ENCODE assay signal across 9 mouse cellular contexts in genomic region chr7:84424670-84425385, GRCm38 (mm10). TPM values are rescaled to one million over a fixed set of nuclear protein-coding genes. Genes with fewer than 3 reads are reported as not detected.
DNase-seq lines count a peak whose midpoint lies in the region; ATAC-seq and TF ChIP-seq lines count a peak whose summit lies in the region.
"Had no signal": no experiment of that assay in that cellular context is flagged by ENCODE, and none has a peak within 500 bp of the region (broad histone marks: within the 10 kb centered on the region; RNA-seq: fewer than 3 reads in every experiment).

No protein-coding gene starts in this region.

- H3K36me3 ChIP-seq in hindbrain, embryonic 11.5 days (ENCODE audit: control insufficient read depth, insufficient read depth, low read length): no peaks in the 10 kb centered on the region
- no peaks in the 10 kb centered on the region for H3K36me3 ChIP-seq in hindbrain, embryonic 16.5 days (ENCODE audit: control insufficient read depth, insufficient read depth, low read length)
- no peaks in the 10 kb centered on the region for H3K36me3 ChIP-seq in forebrain, embryonic 13.5 days (ENCODE audit: poor library complexity, severe bottlenecking)
- H3K36me3 ChIP-seq in lung, embryonic 14.5 days (ENCODE audit: insufficient read depth): no peaks in the 10 kb centered on the region

- H3K4me2 ChIP-seq in hindbrain, embryonic 11.5 days (replicated peaks; ENCODE audit: low read depth, low read length): no peak overlapping the region
- no peak overlapping the region for H3K4me2 ChIP-seq in hindbrain, embryonic 16.5 days (ENCODE audit: low read length)
- no peak overlapping the region for H3K4me2 ChIP-seq in forebrain, embryonic 13.5 days
- H3K4me2 ChIP-seq in lung, embryonic 14.5 days: no peak overlapping the region

- DNase-seq in hindbrain, embryonic 11.5 days (ENCODE audit: low spot score): peak; percentile 58
- DNase-seq in 3T3-L1 (ENCODE audit: low read depth, low spot score) (peak; percentile 63), R1 (ENCODE audit: low read depth, low spot score) (peak; percentile 77)
- DNase-seq in lung, embryonic 14.5 days: peak; percentile 44
- no peak for DNase-seq in heart, adult 9 months (ENCODE audit: low spot score in 2 of 2)
- DNase-seq in urinary bladder, postnatal 25 days (ENCODE audit: low spot score): no peak

- peak; percentile 50 for TF ChIP-seq CTCF in lung, embryonic 14.5 days (IDR thresholded peaks at IDR 0.05; ENCODE audit: low read depth)

- H3K4me3 ChIP-seq in hindbrain, embryonic 11.5 days (ENCODE audit: low read depth, low read length): no peak overlapping the region
- no peak overlapping the region for H3K4me3 ChIP-seq in hindbrain, embryonic 16.5 days (ENCODE audit: low read length)
- H3K4me3 ChIP-seq in forebrain, embryonic 13.5 days: no peak overlapping the region
- H3K4me3 ChIP-seq in lung, embryonic 14.5 days (ENCODE audit: low read depth, low read length): no peak overlapping the region
- H3K4me3 ChIP-seq: myocyte had no signal

- no peaks in the 10 kb centered on the region for H3K9me3 ChIP-seq in hindbrain, embryonic 11.5 days (ENCODE audit: control insufficient read depth, low read length)
- no peaks in the 10 kb centered on the region for H3K9me3 ChIP-seq in hindbrain, embryonic 16.5 days (ENCODE audit: control insufficient read depth, low read length)
- H3K9me3 ChIP-seq in forebrain, embryonic 13.5 days (replicated peaks): no peaks in the 10 kb centered on the region
- H3K9me3 ChIP-seq in lung, embryonic 14.5 days (ENCODE audit: low read depth, low read length): no peaks in the 10 kb centered on the region

- WGBS in hindbrain, embryonic 11.5 days: 84% methylated on average over 7 of the region's 7 CpGs
- WGBS in hindbrain, embryonic 16.5 days: 67% methylated on average over 7 of the region's 7 CpGs
- 31% methylated on average over 7 of the region's 7 CpGs for WGBS in forebrain, embryonic 13.5 days
- WGBS in lung, embryonic 14.5 days: 75% methylated on average over 7 of the region's 7 CpGs

- no peaks in the 10 kb centered on the region for H3K4me1 ChIP-seq in hindbrain, embryonic 11.5 days (replicated peaks; ENCODE audit: control insufficient read depth, insufficient read depth, low read length)
- no peaks in the 10 kb centered on the region for H3K4me1 ChIP-seq in hindbrain, embryonic 16.5 days (ENCODE audit: control insufficient read depth, insufficient read depth, low read depth, low read length)
- H3K4me1 ChIP-seq in forebrain, embryonic 13.5 days: 0 out of 2 replicates have a peak, but pooled peaks cover 10% of the 10 kb centered on the region
- H3K4me1 ChIP-seq in lung, embryonic 14.5 days (ENCODE audit: insufficient read depth): no peaks in the 10 kb centered on the region

- no peaks in the 10 kb centered on the region for H3K27me3 ChIP-seq in hindbrain, embryonic 11.5 days (ENCODE audit: control insufficient read depth, insufficient read depth, low read length)
- H3K27me3 ChIP-seq in hindbrain, embryonic 16.5 days (replicated peaks; ENCODE audit: control insufficient read depth, insufficient read depth, low read length): no peaks in the 10 kb centered on the region
- H3K27me3 ChIP-seq in forebrain, embryonic 13.5 days: no peaks in the 10 kb centered on the region
- no peaks in the 10 kb centered on the region for H3K27me3 ChIP-seq in lung, embryonic 14.5 days (ENCODE audit: insufficient read depth, low read length)

- no peak overlapping the region for H3K27ac ChIP-seq in hindbrain, embryonic 11.5 days (ENCODE audit: low read depth, low read length)
- no peak overlapping the region for H3K27ac ChIP-seq in hindbrain, embryonic 16.5 days (ENCODE audit: low read depth, low read length)
- no peak overlapping the region for H3K27ac ChIP-seq in forebrain, embryonic 13.5 days
- H3K27ac ChIP-seq in lung, embryonic 14.5 days (ENCODE audit: low read depth): no peak overlapping the region

- ATAC-seq in hindbrain, embryonic 11.5 days (ENCODE audit: low FRiP score): no peak
- no peak for ATAC-seq in hindbrain, embryonic 16.5 days
- peak; percentile 84 for ATAC-seq in forebrain, embryonic 13.5 days
- ATAC-seq in lung, embryonic 14.5 days (ENCODE audit: insufficient read depth): no peak

- H3K9ac ChIP-seq in hindbrain, embryonic 11.5 days (ENCODE audit: low read depth, low read length): no peak overlapping the region
- no peak overlapping the region for H3K9ac ChIP-seq in hindbrain, embryonic 16.5 days (ENCODE audit: low read depth, low read length)
- H3K9ac ChIP-seq in forebrain, embryonic 13.5 days: no peak overlapping the region
- H3K9ac ChIP-seq in lung, embryonic 14.5 days: no peak overlapping the region

RNA-seq across cellular contexts. Expression of gene Arnt2, which starts 14.9 kb away (rescaled TPM):
- polyA plus RNA-seq in hindbrain, embryonic 11.5 days (2014; fragmentation: Nextera tagmentation; extraction: Ambion mirVana): 32.8 and 39.5 TPM in 2 replicates
- 53.8 and 72.4 TPM in 2 replicates for polyA plus RNA-seq in hindbrain, embryonic 16.5 days (2015; fragmentation: Nextera tagmentation; extraction: Ambion mirVana)
- polyA plus RNA-seq in forebrain, embryonic 13.5 days (2015; fragmentation: Nextera tagmentation; extraction: Ambion mirVana): 46.4 and 55.0 TPM in 2 replicates
- polyA plus RNA-seq in lung, embryonic 14.5 days (2014; fragmentation: Nextera tagmentation; extraction: Ambion mirVana): 14.4 and 16.0 TPM in 2 replicates

Comparison
In these comparisons a context has a peak if more than half of its experiments do, and no peak if none do; other contexts are left out.
1. DNase-seq: peak in hindbrain, embryonic 11.5 days (single experiment), 3T3-L1 (single experiment), R1 (single experiment) and lung, embryonic 14.5 days (single experiment); none in heart, adult 9 months (0 of 2) and urinary bladder, postnatal 25 days (single experiment).